Mouse (Mus musculus) heart, embryonic 11.5 days (tissue): ENCODE measurements at regions not wholly inside any gene's neighbourhood (a gene's known extent, or its start where the extent isn't known, plus 50 kb on each side); places are given as distances from the start of the nearest gene placed in this dataset.
A peak's percentile ranks its signal among the peaks of the same experiment; 100 is the strongest.

ENCODE experiments used
- ATAC-seq: fragments of 200-750 bp; cut with Nextera tagmentation; replicated peaks from 2 replicates; pipeline ENCODE4 v1.8.0; 2017; ENCODE audit warnings: moderate library complexity; ENCODE audit not compliant: insufficient number of reproducible peaks, low FRiP score, low TSS enrichment
- H3K27ac ChIP-seq: fragments of 300-500 bp; sonication (generic); 2 replicates; pipeline ENCODE4 v1.5.1; 2014; ENCODE audit warnings: mild to moderate bottlenecking, low read depth, low read length
- H3K27me3 ChIP-seq: fragments of 300-500 bp; sonication (generic); 2 replicates; pipeline ENCODE4 v1.6.1; 2014; ENCODE audit warnings: mild to moderate bottlenecking, low read length, mixed read lengths; ENCODE audit not compliant: control insufficient read depth, insufficient read depth
- H3K36me3 ChIP-seq: fragments of 300-500 bp; sonication (generic); 2 replicates; pipeline ENCODE4 v1.6.1; 2014; ENCODE audit warnings: mild to moderate bottlenecking, low read length, moderate library complexity, mixed read lengths; ENCODE audit not compliant: control insufficient read depth, insufficient read depth
- H3K4me1 ChIP-seq: fragments of 300-500 bp; sonication (generic); 2 replicates; pipeline ENCODE4 v1.6.1; 2014; ENCODE audit warnings: low read length; ENCODE audit not compliant: control insufficient read depth, insufficient read depth
- H3K4me2 ChIP-seq: fragments of 300-500 bp; sonication (generic); 2 replicates; pipeline ENCODE4 v1.6.1; 2014; ENCODE audit warnings: mild to moderate bottlenecking, moderate library complexity
- H3K4me3 ChIP-seq: fragments of 300-500 bp; sonication (generic); 2 replicates; pipeline ENCODE4 v1.5.1; 2014; ENCODE audit warnings: low read depth, low read length
- H3K9ac ChIP-seq: fragments of 300-500 bp; sonication (generic); 2 replicates; pipeline ENCODE4 v1.6.1; 2014; ENCODE audit warnings: mild to moderate bottlenecking, low read depth, low read length, moderate library complexity
- H3K9me3 ChIP-seq: fragments of 300-500 bp; sonication (generic); replicated peaks from 2 replicates; pipeline ENCODE4 v1.6.1; 2016; ENCODE audit warnings: low read length; ENCODE audit not compliant: control insufficient read depth
- WGBS: fragments of 180-500 bp; shearing (Covaris S2); extraction: QIAGEN DNeasy Blood & Tissue Kit; methylation state at CpG from one replicate; pipeline ENCODE4 v1.1.7; 2014; ENCODE audit not compliant: insufficient replicate concordance; 5-methylcytosine and 5-hydroxymethylcytosine counted together

DNA sequence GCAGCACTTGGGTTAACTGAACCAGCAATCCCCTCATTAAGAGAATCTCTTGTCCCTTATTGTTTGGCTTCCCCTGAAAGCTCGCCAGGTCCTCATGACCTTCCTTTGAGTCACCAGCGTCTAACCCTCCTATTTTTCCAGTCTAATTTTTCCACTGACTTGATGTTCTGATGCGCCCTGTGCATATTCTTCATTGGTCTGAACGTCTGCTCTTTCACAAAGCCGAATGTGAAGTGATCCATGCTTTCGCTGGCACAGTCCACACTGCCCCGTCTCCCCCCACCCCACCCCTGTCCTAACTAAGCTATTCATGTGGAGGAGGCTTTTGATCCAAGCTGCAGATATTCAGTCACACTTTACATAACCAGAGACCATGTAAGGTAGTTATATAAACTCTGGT, 183.8 kb downstream of the Tfap2a start:
- H3K27ac ChIP-seq: no peak overlapping the region
- no peak for ATAC-seq
- H3K4me1 ChIP-seq: no peaks in the 10 kb centered on the region
- no peaks in the 10 kb centered on the region for H3K27me3 ChIP-seq
- H3K4me2 ChIP-seq: no peak overlapping the region
- WGBS: 71% methylated on average over 7 of the region's 7 CpGs
- no peaks in the 10 kb centered on the region for H3K36me3 ChIP-seq
- H3K4me3 ChIP-seq: no peak overlapping the region
- no peak overlapping the region for H3K9ac ChIP-seq
- H3K9me3 ChIP-seq: no peaks in the 10 kb centered on the region

DNA sequence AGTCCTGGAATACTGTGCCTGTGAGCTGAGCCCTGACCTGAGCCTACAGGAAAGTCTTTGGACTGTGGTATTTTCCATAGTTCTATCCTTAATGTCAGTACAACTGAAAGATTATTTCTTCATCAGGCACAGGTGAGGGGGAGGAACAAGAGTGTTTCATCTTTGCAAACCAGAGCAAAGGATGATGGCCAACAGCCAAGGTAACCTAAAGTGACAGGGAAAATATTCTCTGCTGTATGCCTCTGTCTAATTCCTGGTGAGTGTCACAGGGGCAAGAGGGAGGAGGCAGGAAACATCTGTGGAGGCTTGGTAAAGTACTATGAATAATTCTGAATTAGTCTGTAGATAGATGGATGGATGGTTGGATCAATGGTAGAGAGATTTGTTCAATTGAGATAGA, 164.3 kb upstream of the Ofcc1 start:
- no peaks in the 10 kb centered on the region for H3K27me3 ChIP-seq
- no peak overlapping the region for H3K9ac ChIP-seq
- H3K27ac ChIP-seq: no peak overlapping the region
- H3K4me3 ChIP-seq: no peak overlapping the region
- ATAC-seq: no peak
- H3K4me2 ChIP-seq: no peak overlapping the region
- no peaks in the 10 kb centered on the region for H3K9me3 ChIP-seq
- H3K4me1 ChIP-seq: no peaks in the 10 kb centered on the region
- H3K36me3 ChIP-seq: no peaks in the 10 kb centered on the region

DNA sequence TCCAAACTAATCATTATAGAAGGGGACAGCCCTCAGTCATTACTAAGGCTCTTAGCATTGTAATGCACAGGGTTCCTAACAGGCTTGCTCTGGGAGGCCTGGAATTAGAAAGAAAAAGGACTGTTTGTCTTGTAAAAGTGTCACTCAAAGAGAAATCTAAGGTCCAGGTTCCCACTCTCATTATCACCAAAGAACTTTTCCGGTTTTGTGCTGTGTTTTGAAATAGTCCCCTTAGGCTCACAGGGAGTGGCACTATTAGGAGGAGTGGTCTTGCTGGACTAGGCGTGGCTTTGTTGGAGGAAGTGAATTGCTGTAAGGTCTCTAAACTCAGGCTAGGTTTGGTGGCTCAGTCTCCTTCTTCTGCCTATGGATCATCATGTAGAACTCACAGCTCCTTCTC, 161.9 kb upstream of the Ofcc1 start:
- Histone ChIP-seq H3K27me3 (no peaks in the 10 kb centered on the region), H3K9ac (no peak overlapping the region), H3K4me3 (no peak overlapping the region), H3K4me2 (no peak overlapping the region), H3K9me3 (no peaks in the 10 kb centered on the region), H3K4me1 (no peaks in the 10 kb centered on the region), H3K36me3 (no peaks in the 10 kb centered on the region), H3K27ac (no peak overlapping the region)
- no peak for ATAC-seq
- WGBS: 60% methylated on average over 2 of the region's 2 CpGs

DNA sequence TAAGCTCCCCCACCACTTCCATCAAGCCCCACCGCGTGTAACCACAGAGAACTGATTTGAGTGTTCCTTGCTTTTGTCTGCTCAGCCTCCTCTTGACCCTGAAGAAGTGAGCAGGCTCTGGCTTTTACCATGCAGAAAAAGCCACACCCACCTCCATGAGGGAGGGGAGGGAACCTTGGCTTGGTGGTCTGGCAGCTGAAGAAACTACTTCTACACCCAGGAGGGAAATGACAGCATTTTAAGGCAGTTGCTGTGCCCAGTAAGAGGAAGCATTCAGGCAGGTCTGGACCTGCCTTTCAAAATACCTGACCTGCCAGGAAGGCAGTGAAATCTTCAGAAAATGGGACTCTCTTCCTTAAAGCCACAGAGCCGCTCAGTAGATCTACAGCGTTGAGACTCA, 156.9 kb upstream of the Ofcc1 start:
- Histone ChIP-seq H3K4me2 (no peak overlapping the region), H3K9ac (no peak overlapping the region), H3K27ac (no peak overlapping the region), H3K27me3 (no peaks in the 10 kb centered on the region), H3K4me3 (no peak overlapping the region), H3K36me3 (no peaks in the 10 kb centered on the region), H3K4me1 (no peaks in the 10 kb centered on the region), H3K9me3 (no peaks in the 10 kb centered on the region)
- WGBS: 60% methylated on average over 4 of the region's 4 CpGs
- no peak for ATAC-seq

GRCm38 (mm10) chr13:40509290-40509689, 148.0 kb upstream of the Ofcc1 start:
- 53% methylated on average over 1 of the region's 1 CpGs for WGBS
- Histone ChIP-seq H3K4me3 (no peak overlapping the region), H3K27ac (no peak overlapping the region), H3K4me1 (no peaks in the 10 kb centered on the region), H3K9ac (no peak overlapping the region), H3K36me3 (no peaks in the 10 kb centered on the region), H3K9me3 (no peaks in the 10 kb centered on the region), H3K27me3 (no peaks in the 10 kb centered on the region), H3K4me2 (no peak overlapping the region)
- no peak for ATAC-seq

GRCm38 (mm10) chr13:40480830-40481229, 119.6 kb upstream of the Ofcc1 start:
- Histone ChIP-seq H3K4me1 (no peaks in the 10 kb centered on the region), H3K4me2 (peak overlapping the region; percentile 6; the same call in 1 of the 2 replicates), H3K36me3 (no peaks in the 10 kb centered on the region), H3K27ac (no peak overlapping the region), H3K27me3 (no peaks in the 10 kb centered on the region), H3K9me3 (no peaks in the 10 kb centered on the region), H3K9ac (no peak overlapping the region), H3K4me3 (no peak overlapping the region)
- no peak for ATAC-seq
- whole genome bisulfite sequencing: 28% methylated on average over 7 of the region's 7 CpGs

GRCm38 (mm10) chr13:40472683-40473082, 111.4 kb upstream of the Ofcc1 start:
- no peaks in the 10 kb centered on the region for H3K27me3 ChIP-seq
- WGBS: 79% methylated on average over 3 of the region's 3 CpGs
- no peaks in the 10 kb centered on the region for H3K36me3 ChIP-seq
- H3K4me3 ChIP-seq: no peak overlapping the region
- H3K4me2 ChIP-seq: no peak overlapping the region
- no peaks in the 10 kb centered on the region for H3K4me1 ChIP-seq
- H3K9me3 ChIP-seq: no peaks in the 10 kb centered on the region
- ATAC-seq: no peak
- H3K27ac ChIP-seq: no peak overlapping the region
- no peak overlapping the region for H3K9ac ChIP-seq

DNA sequence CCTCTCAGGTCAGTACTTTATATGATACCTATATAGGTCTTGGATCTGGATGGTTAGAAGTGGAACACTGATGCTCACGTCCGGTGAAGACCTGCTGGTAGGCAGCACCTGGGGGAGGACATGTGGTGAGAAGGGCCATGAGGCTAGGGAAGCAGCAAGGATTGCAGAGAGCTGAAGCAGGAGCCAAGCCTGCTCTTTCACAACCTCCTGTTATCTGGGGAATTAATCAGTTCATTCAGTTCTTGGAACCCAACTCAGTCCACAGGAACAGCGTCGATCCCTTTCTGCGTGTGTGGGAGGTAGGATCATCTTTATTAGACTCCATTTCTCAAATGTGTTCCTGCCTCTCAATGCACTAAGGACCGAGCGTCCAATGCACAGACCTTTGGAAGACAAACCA, 107.9 kb upstream of the Ofcc1 start:
- Histone ChIP-seq H3K9me3 (no peaks in the 10 kb centered on the region), H3K4me1 (no peaks in the 10 kb centered on the region), H3K36me3 (no peaks in the 10 kb centered on the region), H3K4me2 (no peak overlapping the region), H3K27ac (no peak overlapping the region), H3K27me3 (no peaks in the 10 kb centered on the region), H3K4me3 (no peak overlapping the region), H3K9ac (no peak overlapping the region)
- WGBS: 88% methylated on average over 7 of the region's 7 CpGs
- ATAC-seq: no peak

DNA sequence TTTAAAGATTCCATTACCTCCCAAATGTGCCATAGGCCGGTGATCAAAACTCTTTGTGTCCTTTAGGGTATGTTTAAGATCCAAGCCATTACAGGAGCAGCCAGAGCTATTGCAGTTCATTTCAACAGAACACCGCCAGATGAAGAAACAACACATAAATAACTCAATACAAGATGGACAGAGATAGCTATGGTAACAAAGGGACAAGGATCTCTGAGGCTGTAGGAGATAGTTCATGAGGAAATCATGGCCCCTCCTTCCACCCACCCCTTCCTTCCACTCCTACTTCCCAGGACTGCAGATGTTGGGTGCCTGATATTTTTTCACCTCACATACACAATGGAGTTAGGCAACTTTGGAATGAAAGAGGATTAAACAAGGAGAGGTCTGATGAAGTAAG, 92.1 kb upstream of the Ofcc1 start:
- 81% methylated on average over 2 of the region's 2 CpGs for WGBS

More for the DNA sequence above, 92.1 kb upstream of the Ofcc1 start:
- H3K9me3 ChIP-seq: no peaks in the 10 kb centered on the region
- H3K4me3 ChIP-seq: no peak overlapping the region
- H3K27ac ChIP-seq: no peak overlapping the region
- H3K36me3 ChIP-seq: no peaks in the 10 kb centered on the region
- no peak overlapping the region for H3K4me2 ChIP-seq
- H3K9ac ChIP-seq: no peak overlapping the region
- ATAC-seq: no peak
- no peaks in the 10 kb centered on the region for H3K4me1 ChIP-seq
- H3K27me3 ChIP-seq: no peaks in the 10 kb centered on the region
